Mouse (Mus musculus): ENCODE data around the gene Xirp1. TPM values are rescaled to one million over a fixed set of nuclear protein-coding genes. Genes with fewer than 3 reads are reported as not detected.

The Xirp1 gene
- total and polyA plus RNA-seq, 3 experiments = not detected

GRCm38 (mm10) chr9:120034375-120034774 lies 11.0 kb upstream of the Xirp1 start:
- no peak for TF ChIP-seq RCOR1 (IDR thresholded peaks at IDR 0.05; ENCODE audit: low read depth, low read length)
- Histone ChIP-seq H3K79me2 (ENCODE audit: control insufficient read depth, insufficient read depth, low read length, poor library complexity) (no peaks in the 10 kb centered on the region), H3K27ac (ENCODE audit: control insufficient read depth, low read depth, low read length) (no peak overlapping the region), H3K4me1 (ENCODE audit: control insufficient read depth in 1 of 2, insufficient read depth in 2 of 2, low read length in 2 of 2) (no peaks in the 10 kb centered on the region), H3K36me3 (ENCODE audit: control insufficient read depth in 1 of 2, insufficient read depth in 2 of 2, low read length in 2 of 2) (no peaks in the 10 kb centered on the region), H3K4me3 (ENCODE audit: control insufficient read depth in 1 of 2, insufficient read depth in 1 of 2, low read depth in 2 of 2, low read length in 2 of 2) (no peak overlapping the region), H3K27me3 (ENCODE audit: control insufficient read depth in 1 of 2, insufficient read depth in 2 of 2, low read length in 2 of 2) (peaks cover 0 to 5% of the 10 kb centered on the region in 2 experiments; a peak in 1 of 4 replicates), H3K9me3 (replicated peaks; ENCODE audit: insufficient read depth, low read length) (no peaks in the 10 kb centered on the region), H3K9ac (ENCODE audit: control insufficient read depth, low read depth, low read length, poor library complexity, severe bottlenecking) (no peak overlapping the region)
- no peak for DNase-seq (ENCODE audit: low read depth, low spot score)

GRCm38 (mm10) chr9:120032710-120033109 lies 9.3 kb upstream of the Xirp1 start:
- no peaks in the 10 kb centered on the region for H3K36me3 ChIP-seq (ENCODE audit: control insufficient read depth in 1 of 2, insufficient read depth in 2 of 2, low read length in 2 of 2)
- H3K27ac ChIP-seq (ENCODE audit: control insufficient read depth, low read depth, low read length) = no peak overlapping the region
- H3K27me3 ChIP-seq (ENCODE audit: control insufficient read depth in 1 of 2, insufficient read depth in 2 of 2, low read length in 2 of 2) = peaks cover 0 to 5% of the 10 kb centered on the region in 2 experiments; a peak in 1 of 4 replicates
- H3K9me3 ChIP-seq (replicated peaks; ENCODE audit: insufficient read depth, low read length) = no peaks in the 10 kb centered on the region
- no peak for DNase-seq (ENCODE audit: low read depth, low spot score)
- H3K79me2 ChIP-seq (ENCODE audit: control insufficient read depth, insufficient read depth, low read length, poor library complexity) = no peaks in the 10 kb centered on the region
- no peak for TF ChIP-seq MYB (IDR thresholded peaks at IDR 0.05; ENCODE audit: low read depth, low read length)
- no peak for TF ChIP-seq USF2 (IDR thresholded peaks at IDR 0.05; ENCODE audit: borderline replicate concordance in 1 of 2, insufficient read depth in 1 of 2, low read depth in 1 of 2, low read length in 2 of 2)
- no peak for TF ChIP-seq ZKSCAN1 (IDR thresholded peaks at IDR 0.05; ENCODE audit: low read depth, low read length)
- no peak for TF ChIP-seq GATA1 (IDR thresholded peaks at IDR 0.05; ENCODE audit: low read depth, low read length)
- TF ChIP-seq MYC (IDR thresholded peaks at IDR 0.05; ENCODE audit: low read depth, low read length) = no peak
- TF ChIP-seq POLR2A (IDR thresholded peaks at IDR 0.05; ENCODE audit: control insufficient read depth in 1 of 2, insufficient read depth in 1 of 2, low read depth in 1 of 2, low read length in 2 of 2, poor library complexity in 1 of 2) = no peak
- no peak for TF ChIP-seq RCOR1 (IDR thresholded peaks at IDR 0.05; ENCODE audit: low read depth, low read length)
- TF ChIP-seq ZNF384 (IDR thresholded peaks at IDR 0.05; ENCODE audit: low read depth, low read length) = no peak
- TF ChIP-seq CHD2 (IDR thresholded peaks at IDR 0.05; ENCODE audit: low read length) = no peak
- no peak for TF ChIP-seq UBTF (IDR thresholded peaks at IDR 0.05; ENCODE audit: borderline replicate concordance, insufficient read depth, low read depth, low read length)
- no peak for TF ChIP-seq MEF2A (IDR thresholded peaks at IDR 0.05; ENCODE audit: extremely low read depth, insufficient replicate concordance, low read depth, low read length, poor library complexity, severe bottlenecking)
- no peak for TF ChIP-seq MAFK (IDR thresholded peaks at IDR 0.05; ENCODE audit: borderline replicate concordance, low read depth, low read length)
- no peak overlapping the region for H3K9ac ChIP-seq (ENCODE audit: control insufficient read depth, low read depth, low read length, poor library complexity, severe bottlenecking)
- H3K4me1 ChIP-seq (ENCODE audit: control insufficient read depth in 1 of 2, insufficient read depth in 2 of 2, low read length in 2 of 2) = peaks cover 0 to 2% of the 10 kb centered on the region in 2 experiments; a peak in 1 of 4 replicates
- no peak overlapping the region for H3K4me3 ChIP-seq (ENCODE audit: control insufficient read depth in 1 of 2, insufficient read depth in 1 of 2, low read depth in 2 of 2, low read length in 2 of 2)

- H3K36me3 ChIP-seq (ENCODE audit: control insufficient read depth in 1 of 2, insufficient read depth in 2 of 2, low read length in 2 of 2) = no peaks in the 10 kb centered on the region
- H3K79me2 ChIP-seq (ENCODE audit: control insufficient read depth, insufficient read depth, low read length, poor library complexity) = no peaks in the 10 kb centered on the region
- H3K9me3 ChIP-seq (replicated peaks; ENCODE audit: insufficient read depth, low read length) = no peaks in the 10 kb centered on the region
- no peak for TF ChIP-seq CHD2 (IDR thresholded peaks at IDR 0.05; ENCODE audit: low read length)
- peaks cover 0 to 2% of the 10 kb centered on the region in 2 experiments; a peak in 1 of 4 replicates for H3K4me1 ChIP-seq (ENCODE audit: control insufficient read depth in 1 of 2, insufficient read depth in 2 of 2, low read length in 2 of 2)
- H3K27ac ChIP-seq (ENCODE audit: control insufficient read depth, low read depth, low read length) = no peak overlapping the region
- peak; percentile 24 for DNase-seq (ENCODE audit: low read depth, low spot score)
- H3K27me3 ChIP-seq (ENCODE audit: control insufficient read depth in 1 of 2, insufficient read depth in 2 of 2, low read length in 2 of 2) = peaks cover 0 to 2% of the 10 kb centered on the region in 2 experiments; a peak in 1 of 4 replicates
- H3K9ac ChIP-seq (ENCODE audit: control insufficient read depth, low read depth, low read length, poor library complexity, severe bottlenecking) = no peak overlapping the region
- H3K4me3 ChIP-seq (ENCODE audit: control insufficient read depth in 1 of 2, insufficient read depth in 1 of 2, low read depth in 2 of 2, low read length in 2 of 2) = no peak overlapping the region
These were observed 7.0 kb upstream of the Xirp1 start for GRCm38 (mm10) chr9:120030421-120030820.
